Mouse (Mus musculus) midbrain, embryonic 14.5 days (tissue): Measurements from ENCODE around the gene Wdr38. TPM values are rescaled to one million over a fixed set of nuclear protein-coding genes. Genes with fewer than 3 reads are reported as not detected.

Experiments used
- ATAC-seq: fragments of 200-750 bp; cut with Nextera tagmentation; 2 replicates; pipeline ENCODE4 v1.8.0; 2017; ENCODE audit warnings: moderate number of reproducible peaks, moderate library complexity; ENCODE audit not compliant: low FRiP score, low TSS enrichment
- DNase-seq: peaks from one replicate; pipeline ENCODE4 v3.0.0-alpha.2; 2015
- H3K27ac ChIP-seq: fragments of 300-500 bp; sonication (generic); replicated peaks from 2 replicates; pipeline ENCODE4 v1.5.1; 2014; ENCODE audit warnings: mild to moderate bottlenecking, low read depth, low read length, moderate library complexity
- H3K27me3 ChIP-seq: fragments of 300-500 bp; sonication (generic); 2 replicates; pipeline ENCODE4 v1.6.1; 2014; ENCODE audit warnings: low read length, control low read depth, mixed read lengths; ENCODE audit not compliant: control insufficient read depth, insufficient read depth
- H3K36me3 ChIP-seq: fragments of 300-500 bp; sonication (generic); 2 replicates; pipeline ENCODE4 v1.6.1; 2014; ENCODE audit warnings: low read length, control low read depth; ENCODE audit not compliant: control insufficient read depth, insufficient read depth
- H3K4me1 ChIP-seq: fragments of 300-500 bp; sonication (generic); 2 replicates; pipeline ENCODE4 v1.6.1; 2014; ENCODE audit warnings: mild to moderate bottlenecking, antibody characterized with exemption, low read length, control low read depth; ENCODE audit not compliant: control insufficient read depth, insufficient read depth
- H3K4me2 ChIP-seq: fragments of 300-500 bp; sonication (generic); 2 replicates; pipeline ENCODE4 v1.6.1; 2014; ENCODE audit warnings: mild to moderate bottlenecking, low read length, moderate library complexity
- H3K4me3 ChIP-seq: fragments of 300-500 bp; sonication (generic); replicated peaks from 2 replicates; pipeline ENCODE4 v1.5.1; 2014; ENCODE audit warnings: low read depth, low read length
- H3K9ac ChIP-seq: fragments of 300-500 bp; sonication (generic); replicated peaks from 2 replicates; pipeline ENCODE4 v1.6.1; 2014; ENCODE audit warnings: mild to moderate bottlenecking, low read length, moderate library complexity
- H3K9me3 ChIP-seq: fragments of 300-500 bp; sonication (generic); 2 replicates; pipeline ENCODE4 v1.6.1; 2016; ENCODE audit warnings: low read length, control low read depth, mixed read lengths; ENCODE audit not compliant: control insufficient read depth
- WGBS: fragments of 180-500 bp; shearing (Covaris S2); extraction: QIAGEN DNeasy Blood & Tissue Kit; methylation state at CpG from one replicate; pipeline ENCODE4 v1.1.7; 2014; 5-methylcytosine and 5-hydroxymethylcytosine counted together
- polyA plus RNA-seq: library from polyadenylated mRNA; unstranded; fragments of >200 nt; fragmentation: Nextera tagmentation; extraction: Ambion mirVana; gene quantifications from 2 replicates; pipeline ENCODE4 v1.2.1, GENCODE M21; 2014

The Wdr38 gene
- 1.4 and 1.5 TPM in 2 replicates for polyA plus RNA-seq

GRCm38 (mm10) chr2:38997386-38998374 is at the start of gene Wdr38:
Gene Wdr38, plus strand, starts transcription at chr2:38997476.
- H3K9me3 ChIP-seq, result no peaks in the 10 kb centered on the region

GRCm38 (mm10) chr2:38947566-38947965 is 49.7 kb upstream of the Wdr38 start:
- no peaks in the 10 kb centered on the region for H3K36me3 ChIP-seq
- no peak overlapping the region for H3K9ac ChIP-seq
- H3K4me1 ChIP-seq, result no peaks in the 10 kb centered on the region
- no peak overlapping the region for H3K27ac ChIP-seq
- WGBS, result 79% methylated on average over 7 of the region's 7 CpGs
- DNase-seq, result no peak
- H3K4me3 ChIP-seq, result no peak overlapping the region
- no peaks in the 10 kb centered on the region for H3K27me3 ChIP-seq
- no peak overlapping the region for H3K4me2 ChIP-seq
- H3K9me3 ChIP-seq, result no peaks in the 10 kb centered on the region
- ATAC-seq, result no peak

More at GRCm38 (mm10) chr2:38997386-38998374, at the start of gene Wdr38:
- Histone ChIP-seq H3K4me2 (peak within 1 kb of the TSS; percentile 50), H3K27ac (no peak within 1 kb of the TSS), H3K27me3 (no peaks in the 10 kb centered on the region), H3K36me3 (peaks cover 33% of the 10 kb centered on the region), H3K4me1 (peaks cover 5% of the 10 kb centered on the region; the same call in 1 of the 2 replicates), H3K4me3 (peak within 1 kb of the TSS; percentile 26), H3K9ac (0 out of 2 replicates have a peak within 1 kb of the TSS, but pooled peaks have one; percentile 4)
- 15% methylated on average over 33 of the region's 33 CpGs for WGBS
- peak; percentile 87 for ATAC-seq
- peak; percentile 92 for DNase-seq

GRCm38 (mm10) chr2:38950281-38950719 is 47.0 kb upstream of the Wdr38 start:
- peak; percentile 73 for DNase-seq

GRCm38 (mm10) chr2:38953152-38953883 is 44.0 kb upstream of the Wdr38 start:
- no peaks in the 10 kb centered on the region for H3K4me1 ChIP-seq
- no peaks in the 10 kb centered on the region for H3K27me3 ChIP-seq
- H3K36me3 ChIP-seq, result no peaks in the 10 kb centered on the region
- DNase-seq (no peak), ATAC-seq (no peak)
- H3K9me3 ChIP-seq, result no peaks in the 10 kb centered on the region
- H3K9ac ChIP-seq, result no peak overlapping the region
- no peak overlapping the region for H3K4me3 ChIP-seq
- no peak overlapping the region for H3K27ac ChIP-seq
- 76% methylated on average over 5 of the region's 5 CpGs for WGBS
- no peak overlapping the region for H3K4me2 ChIP-seq

More at GRCm38 (mm10) chr2:38950281-38950719, 47.0 kb upstream of the Wdr38 start:
- H3K4me1 ChIP-seq, result no peaks in the 10 kb centered on the region
- no peaks in the 10 kb centered on the region for H3K27me3 ChIP-seq
- no peaks in the 10 kb centered on the region for H3K9me3 ChIP-seq
- ATAC-seq, result peak; percentile 60
- H3K9ac ChIP-seq, result no peak overlapping the region
- WGBS, result 71% methylated on average over 7 of the region's 7 CpGs
- H3K27ac ChIP-seq, result no peak overlapping the region
- no peak overlapping the region for H3K4me3 ChIP-seq
- H3K36me3 ChIP-seq, result no peaks in the 10 kb centered on the region
- H3K4me2 ChIP-seq, result no peak overlapping the region

- ATAC-seq, result no peak
- Histone ChIP-seq H3K36me3 (no peaks in the 10 kb centered on the region), H3K9me3 (no peaks in the 10 kb centered on the region), H3K27ac (no peak overlapping the region), H3K4me1 (no peaks in the 10 kb centered on the region), H3K27me3 (no peaks in the 10 kb centered on the region), H3K4me2 (no peak overlapping the region), H3K4me3 (no peak overlapping the region), H3K9ac (no peak overlapping the region)
- DNase-seq, result no peak
- WGBS, result 86% methylated on average over 2 of the region's 2 CpGs
Measured at GRCm38 (mm10) chr2:38956062-38956461, 41.2 kb upstream of the Wdr38 start.

- Histone ChIP-seq H3K4me1 (no peaks in the 10 kb centered on the region), H3K4me3 (no peak overlapping the region), H3K4me2 (no peak overlapping the region), H3K9ac (no peak overlapping the region), H3K27me3 (no peaks in the 10 kb centered on the region), H3K27ac (no peak overlapping the region), H3K36me3 (no peaks in the 10 kb centered on the region), H3K9me3 (no peaks in the 10 kb centered on the region)
- ATAC-seq (no peak), DNase-seq (no peak)
- WGBS, result 90% methylated on average over 5 of the region's 5 CpGs
Measured at GRCm38 (mm10) chr2:38957671-38958223, 39.5 kb upstream of the Wdr38 start.

- DNase-seq (no peak), ATAC-seq (no peak)
- no peaks in the 10 kb centered on the region for H3K4me1 ChIP-seq
- no peaks in the 10 kb centered on the region for H3K36me3 ChIP-seq
- no peak overlapping the region for H3K27ac ChIP-seq
- WGBS, result 57% methylated on average over 4 of the region's 4 CpGs
- H3K27me3 ChIP-seq, result no peaks in the 10 kb centered on the region
- H3K4me2 ChIP-seq, result no peak overlapping the region
- no peak overlapping the region for H3K4me3 ChIP-seq
- no peaks in the 10 kb centered on the region for H3K9me3 ChIP-seq
- no peak overlapping the region for H3K9ac ChIP-seq
Measured at GRCm38 (mm10) chr2:38964198-38964597, 33.1 kb upstream of the Wdr38 start.

GRCm38 (mm10) chr2:38969650-38970049 is 27.6 kb upstream of the Wdr38 start:
- no peak overlapping the region for H3K4me2 ChIP-seq
- no peaks in the 10 kb centered on the region for H3K36me3 ChIP-seq
- WGBS, result 88% methylated on average over 2 of the region's 2 CpGs
- H3K9ac ChIP-seq, result no peak overlapping the region
- no peak overlapping the region for H3K27ac ChIP-seq
- no peak overlapping the region for H3K4me3 ChIP-seq
- no peaks in the 10 kb centered on the region for H3K4me1 ChIP-seq
- H3K27me3 ChIP-seq, result no peaks in the 10 kb centered on the region
- DNase-seq (no peak), ATAC-seq (no peak)
- H3K9me3 ChIP-seq, result no peaks in the 10 kb centered on the region
